Comparison of ENCODE assay signal across 9 mouse cellular contexts in the genomic region with DNA sequence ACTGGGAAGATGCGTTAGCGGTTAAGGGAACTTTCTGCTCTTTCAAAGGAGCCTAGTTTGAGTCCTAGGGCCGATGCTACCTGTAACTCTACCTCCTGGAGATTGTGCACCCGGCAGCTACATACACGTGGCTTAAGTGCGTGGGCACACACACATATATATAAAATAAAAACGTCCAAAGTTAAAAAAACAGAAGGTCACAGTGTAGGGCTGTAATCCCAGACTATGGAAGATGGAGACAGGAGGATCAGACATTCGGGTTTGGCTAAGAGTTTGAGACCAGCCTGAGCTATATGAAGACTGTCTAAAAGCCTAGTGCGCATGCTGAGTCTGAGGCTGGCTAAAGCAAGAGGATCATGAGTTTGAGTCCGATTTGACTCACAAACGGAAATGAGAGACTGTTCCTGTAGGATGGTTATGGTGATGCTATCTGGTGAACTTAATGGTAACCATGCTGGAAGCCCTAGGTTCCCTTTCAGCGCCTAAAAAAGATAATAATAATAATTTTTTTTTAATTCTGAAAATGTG. TPM values are rescaled to one million over a fixed set of nuclear protein-coding genes. Genes with fewer than 3 reads are reported as not detected.
DNase-seq lines count a peak whose midpoint lies in the region; ATAC-seq and TF ChIP-seq lines count a peak whose summit lies in the region.
"Had no signal": no experiment of that assay in that cellular context is flagged by ENCODE, and none has a peak within 500 bp of the region (broad histone marks: within the 10 kb centered on the region; RNA-seq: fewer than 3 reads in every experiment).

No protein-coding gene starts in this region.

- H3K4me3 ChIP-seq in kidney, embryonic 15.5 days (replicated peaks) = peak overlapping the region; percentile 100
- peak overlapping the region; percentile 61 for H3K4me3 ChIP-seq in cortical plate, adult 2 months (ENCODE audit: insufficient read depth, low read length)
- H3K4me3 ChIP-seq in hindbrain, postnatal 0 days (ENCODE audit: low read length) = peak overlapping the region; percentile 62
- peak overlapping the region; percentile 97 for H3K4me3 ChIP-seq in midbrain, postnatal 0 days (ENCODE audit: low read depth, low read length)

- H3K9me3 ChIP-seq in kidney, embryonic 15.5 days (replicated peaks) = no peaks in the 10 kb centered on the region
- H3K9me3 ChIP-seq in hindbrain, postnatal 0 days (ENCODE audit: low read length) = no peaks in the 10 kb centered on the region
- H3K9me3 ChIP-seq in midbrain, postnatal 0 days (ENCODE audit: low read length) = no peaks in the 10 kb centered on the region

- H3K27me3 ChIP-seq in kidney, embryonic 15.5 days = no peaks in the 10 kb centered on the region
- H3K27me3 ChIP-seq in hindbrain, postnatal 0 days (ENCODE audit: insufficient read depth, low read length) = no peaks in the 10 kb centered on the region
- H3K27me3 ChIP-seq in midbrain, postnatal 0 days (ENCODE audit: insufficient read depth, low read length) = no peaks in the 10 kb centered on the region

- DNase-seq in kidney, adult 11 months = no peak
- peak; percentile 22 for DNase-seq in hindbrain, postnatal 0 days (ENCODE audit: low spot score)
- no peak for DNase-seq in midbrain, postnatal 0 days (ENCODE audit: low spot score)
- DNase-seq in ovary, adult 18-20 months (ENCODE audit: low spot score) = no peak
- no peak for DNase-seq in spleen, postnatal 4 days (ENCODE audit: low spot score in 2 of 2)
- no peak for DNase-seq in left cerebral cortex, adult 8-10 months (ENCODE audit: low spot score in 2 of 2)

- H3K36me3 ChIP-seq in kidney, embryonic 15.5 days = peaks cover 27% of the 10 kb centered on the region
- H3K36me3 ChIP-seq in hindbrain, postnatal 0 days (ENCODE audit: insufficient read depth, low read length) = peaks cover 26% of the 10 kb centered on the region
- peaks cover 23% of the 10 kb centered on the region for H3K36me3 ChIP-seq in midbrain, postnatal 0 days (ENCODE audit: insufficient read depth, low read length)

- peak overlapping the region; percentile 84 for H3K4me2 ChIP-seq in kidney, embryonic 15.5 days
- H3K4me2 ChIP-seq in hindbrain, postnatal 0 days (ENCODE audit: low read depth, low read length) = peak overlapping the region; percentile 67
- peak overlapping the region; percentile 56 for H3K4me2 ChIP-seq in midbrain, postnatal 0 days (ENCODE audit: low read depth, low read length, poor library complexity, severe bottlenecking)

- TF ChIP-seq CTCF in cortical plate, adult 2 months (IDR thresholded peaks at IDR 0.05; ENCODE audit: extremely low read depth, insufficient read depth, low read length) = no peak
- no peak for TF ChIP-seq CTCF in hindbrain, postnatal 0 days (IDR thresholded peaks at IDR 0.05; ENCODE audit: low read depth)
- TF ChIP-seq CTCF in midbrain, postnatal 0 days (IDR thresholded peaks at IDR 0.05) = no peak

- WGBS in kidney, embryonic 15.5 days = 14% methylated on average over 12 of the region's 12 CpGs
- 12% methylated on average over 12 of the region's 12 CpGs for WGBS in hindbrain, postnatal 0 days
- WGBS in midbrain, postnatal 0 days = 10% methylated on average over 12 of the region's 12 CpGs

- ATAC-seq in kidney, embryonic 15.5 days (replicated peaks; ENCODE audit: low FRiP score) = no peak
- ATAC-seq in hindbrain, postnatal 0 days = no peak
- ATAC-seq in midbrain, postnatal 0 days (ENCODE audit: low FRiP score) = no peak

- peak overlapping the region; percentile 62 for H3K9ac ChIP-seq in kidney, embryonic 15.5 days
- peak overlapping the region; percentile 43 for H3K9ac ChIP-seq in hindbrain, postnatal 0 days (replicated peaks; ENCODE audit: low read length)
- peak overlapping the region; percentile 45 for H3K9ac ChIP-seq in midbrain, postnatal 0 days (replicated peaks; ENCODE audit: low read length, poor library complexity, severe bottlenecking)

- no peak for TF ChIP-seq POLR2A in cortical plate, adult 2 months (IDR thresholded peaks at IDR 0.05; ENCODE audit: extremely low read depth, insufficient read depth, low read length)

- peaks cover 29% of the 10 kb centered on the region for H3K4me1 ChIP-seq in kidney, embryonic 15.5 days
- peaks cover 2% of the 10 kb centered on the region; the same call in 1 of the 2 replicates for H3K4me1 ChIP-seq in cortical plate, adult 2 months (ENCODE audit: control insufficient read depth, insufficient read depth, low read length)
- 0 out of 2 replicates have a peak, but pooled peaks cover 5% of the 10 kb centered on the region for H3K4me1 ChIP-seq in hindbrain, postnatal 0 days (ENCODE audit: insufficient read depth, low read length)
- peaks cover 8% of the 10 kb centered on the region; the same call in 1 of the 2 replicates for H3K4me1 ChIP-seq in midbrain, postnatal 0 days (ENCODE audit: insufficient read depth, low read length)

- H3K27ac ChIP-seq in kidney, embryonic 15.5 days = peak overlapping the region; percentile 95
- peak overlapping the region; percentile 18; the same call in 1 of the 2 replicates for H3K27ac ChIP-seq in cortical plate, adult 2 months (ENCODE audit: insufficient read depth, low read length)
- peak overlapping the region; percentile 81 for H3K27ac ChIP-seq in hindbrain, postnatal 0 days
- peak overlapping the region; percentile 48 for H3K27ac ChIP-seq in midbrain, postnatal 0 days (ENCODE audit: low read depth, low read length)

RNA-seq across cellular contexts. Expression of a gene that starts 0.7 kb away (rescaled TPM):
- 74.3 and 78.6 TPM in 2 replicates for polyA plus RNA-seq in kidney, embryonic 15.5 days (2015; fragmentation: Nextera tagmentation; extraction: Ambion mirVana)
- 29.3 and 31.3 TPM in 2 replicates for polyA plus RNA-seq in cortical plate, adult 2 months (2012; rRNA removed)
- total RNA-seq in hindbrain, postnatal 0 days (2014; rRNA removed) = 16.7 and 19.1 TPM in 2 replicates
- 17.5 and 18.2 TPM in 2 replicates for polyA plus RNA-seq in hindbrain, postnatal 0 days (2015; fragmentation: Nextera tagmentation; extraction: Ambion mirVana)
- 18.8 and 35.9 TPM in 2 replicates for total RNA-seq in midbrain, postnatal 0 days (2014; rRNA removed)
- 12.5 and 14.4 TPM in 2 replicates for polyA plus RNA-seq in midbrain, postnatal 0 days (2015; fragmentation: Nextera tagmentation; extraction: Ambion mirVana)
- total RNA-seq in left cerebral cortex, adult 8-10 months (2022) = 10 to 100 TPM; 10.4 to 17.7 (median 16.6) TPM

RNA-seq across cellular contexts. Expression of a gene that starts 0.9 kb away (rescaled TPM):
- polyA plus RNA-seq in kidney, embryonic 15.5 days (2015; fragmentation: Nextera tagmentation; extraction: Ambion mirVana) = 49.5 and 53.9 TPM in 2 replicates
- 169 and 177 TPM in 2 replicates for polyA plus RNA-seq in cortical plate, adult 2 months (2012; rRNA removed)
- total RNA-seq in hindbrain, postnatal 0 days (2014; rRNA removed) = 53.3 and 69.1 TPM in 2 replicates
- polyA plus RNA-seq in hindbrain, postnatal 0 days (2015; fragmentation: Nextera tagmentation; extraction: Ambion mirVana) = 102 and 103 TPM in 2 replicates
- 65.4 and 105 TPM in 2 replicates for total RNA-seq in midbrain, postnatal 0 days (2014; rRNA removed)
- polyA plus RNA-seq in midbrain, postnatal 0 days (2015; fragmentation: Nextera tagmentation; extraction: Ambion mirVana) = 98.4 and 99.4 TPM in 2 replicates
- 100 to 1,000 TPM in 3 of 4 experiments, 10 to 100 TPM in 1; 92.6 to 121 (median 109) TPM for total RNA-seq in left cerebral cortex, adult 8-10 months (2022)

RNA-seq across cellular contexts. Expression of a gene that starts 6.8 kb away (rescaled TPM):
- polyA plus RNA-seq in kidney, embryonic 15.5 days (2015; fragmentation: Nextera tagmentation; extraction: Ambion mirVana) = 301 and 306 TPM in 2 replicates
- polyA plus RNA-seq in cortical plate, adult 2 months (2012; rRNA removed) = 57.6 and 62.4 TPM in 2 replicates
- total RNA-seq in hindbrain, postnatal 0 days (2014; rRNA removed) = 68.6 and 70.2 TPM in 2 replicates
- polyA plus RNA-seq in hindbrain, postnatal 0 days (2015; fragmentation: Nextera tagmentation; extraction: Ambion mirVana) = 145 and 156 TPM in 2 replicates
- total RNA-seq in midbrain, postnatal 0 days (2014; rRNA removed) = 79.9 and 84.1 TPM in 2 replicates
- polyA plus RNA-seq in midbrain, postnatal 0 days (2015; fragmentation: Nextera tagmentation; extraction: Ambion mirVana) = 150 and 162 TPM in 2 replicates
- 10 to 100 TPM; 55.5 to 64.8 (median 60.2) TPM for total RNA-seq in left cerebral cortex, adult 8-10 months (2022)

RNA-seq across cellular contexts. Expression of a gene that starts 6.9 kb away (rescaled TPM):
- polyA plus RNA-seq in kidney, embryonic 15.5 days (2015; fragmentation: Nextera tagmentation; extraction: Ambion mirVana) = 166 and 173 TPM in 2 replicates
- 61.2 and 62.6 TPM in 2 replicates for polyA plus RNA-seq in cortical plate, adult 2 months (2012; rRNA removed)
- 71.4 and 80.9 TPM in 2 replicates for total RNA-seq in hindbrain, postnatal 0 days (2014; rRNA removed)
- polyA plus RNA-seq in hindbrain, postnatal 0 days (2015; fragmentation: Nextera tagmentation; extraction: Ambion mirVana) = 72.4 and 82.7 TPM in 2 replicates
- 43.7 and 83.3 TPM in 2 replicates for total RNA-seq in midbrain, postnatal 0 days (2014; rRNA removed)
- 64.9 and 70.4 TPM in 2 replicates for polyA plus RNA-seq in midbrain, postnatal 0 days (2015; fragmentation: Nextera tagmentation; extraction: Ambion mirVana)
- 10 to 100 TPM; 30.1 to 36.2 (median 33.2) TPM for total RNA-seq in left cerebral cortex, adult 8-10 months (2022)

RNA-seq across cellular contexts. Expression of a gene that starts 12.8 kb away (rescaled TPM):
- polyA plus RNA-seq in kidney, embryonic 15.5 days (2015; fragmentation: Nextera tagmentation; extraction: Ambion mirVana) = not detected in 2 replicates
- polyA plus RNA-seq in cortical plate, adult 2 months (2012; rRNA removed) = 24.8 and 28.5 TPM in 2 replicates
- 0.47 and 16.3 TPM in 2 replicates for total RNA-seq in hindbrain, postnatal 0 days (2014; rRNA removed)
- polyA plus RNA-seq in hindbrain, postnatal 0 days (2015; fragmentation: Nextera tagmentation; extraction: Ambion mirVana) = not detected in 2 replicates
- 0.82 and 8.3 TPM in 2 replicates for total RNA-seq in midbrain, postnatal 0 days (2014; rRNA removed)
- 0.70 and 0.75 TPM in 2 replicates for polyA plus RNA-seq in midbrain, postnatal 0 days (2015; fragmentation: Nextera tagmentation; extraction: Ambion mirVana)
- total RNA-seq in left cerebral cortex, adult 8-10 months (2022) = 10 to 100 TPM in 1 of 4 experiments, 1 to 10 TPM in 3; 6.5 to 18.1 (median 8.9) TPM
- total RNA-seq: neutrophil, adult 5-6 weeks had no signal

Comparison
In these comparisons a context has a peak if more than half of its experiments do, and no peak if none do; other contexts are left out.
1. H3K27ac ChIP-seq: peak in every context shown above with its lines; median percentile 95 in kidney, embryonic 15.5 days; 81 in hindbrain, postnatal 0 days; 48 in midbrain, postnatal 0 days; 18 in cortical plate, adult 2 months.